Mouse (Mus musculus) small intestine, adult 2 months (tissue): Measurements from ENCODE around the gene Mpp1. TPM values are rescaled to one million over a fixed set of nuclear protein-coding genes. Genes with fewer than 3 reads are reported as not detected.

Experiments used
- H3K27ac ChIP-seq: fragments of 200-500 bp; 2 replicates; pipeline ENCODE4 v1.5.1; 2012; ENCODE audit warnings: low read depth, low read length, control low read depth, inconsistent platforms; ENCODE audit not compliant: insufficient read depth
- H3K27me3 ChIP-seq: fragments of 200-500 bp; 2 replicates; pipeline ENCODE4 v1.6.1; 2012; ENCODE audit warnings: mild to moderate bottlenecking, moderate library complexity, low read length, inconsistent platforms; ENCODE audit not compliant: control insufficient read depth, insufficient read depth
- H3K36me3 ChIP-seq: fragments of 200-500 bp; 2 replicates; pipeline ENCODE4 v1.6.1; 2012; ENCODE audit warnings: mild to moderate bottlenecking, low read length, control low read depth, inconsistent platforms; ENCODE audit not compliant: control insufficient read depth, insufficient read depth
- H3K4me1 ChIP-seq: fragments of 200-500 bp; 2 replicates; pipeline ENCODE4 v1.6.1; 2012; ENCODE audit warnings: low read length, inconsistent platforms, mixed read lengths; ENCODE audit not compliant: control insufficient read depth, insufficient read depth, insufficient read length
- H3K4me3 ChIP-seq: fragments of 200-500 bp; 2 replicates; pipeline ENCODE4 v1.5.1; 2012; ENCODE audit warnings: low read depth, mild to moderate bottlenecking, control low read depth, inconsistent platforms, low read length, moderate library complexity
- CTCF ChIP-seq: fragments of 200-500 bp; IDR thresholded peaks from 2 replicates; pipeline ENCODE4 v1.5.1; 2012; ENCODE audit warnings: low read depth, mild to moderate bottlenecking, control low read depth, inconsistent platforms, low read length, moderate library complexity, mixed read lengths; ENCODE audit not compliant: insufficient replicate concordance, insufficient read length; ENCODE audit errors: extremely low read depth
- POLR2A ChIP-seq: fragments of 200-500 bp; IDR thresholded peaks from 2 replicates; pipeline ENCODE4 v1.6.1; 2012; ENCODE audit warnings: low read depth, mild to moderate bottlenecking, control low read depth, inconsistent platforms, low read length, moderate library complexity
- WGBS: fragments of 180-500 bp; shearing (Covaris S2); methylation state at CpG from one replicate; pipeline ENCODE4 v1.1.7; 2018; 5-methylcytosine and 5-hydroxymethylcytosine counted together
- polyA plus RNA-seq: library from polyadenylated mRNA; depleted of rRNA; stranded (reverse); fragments of >200 nt; gene quantifications from 2 replicates; pipeline ENCODE4 v1.2.3, GENCODE M21; 2012; rRNA removed

The Mpp1 gene
- polyA plus RNA-seq, 1 experiment = 263 TPM

DNA sequence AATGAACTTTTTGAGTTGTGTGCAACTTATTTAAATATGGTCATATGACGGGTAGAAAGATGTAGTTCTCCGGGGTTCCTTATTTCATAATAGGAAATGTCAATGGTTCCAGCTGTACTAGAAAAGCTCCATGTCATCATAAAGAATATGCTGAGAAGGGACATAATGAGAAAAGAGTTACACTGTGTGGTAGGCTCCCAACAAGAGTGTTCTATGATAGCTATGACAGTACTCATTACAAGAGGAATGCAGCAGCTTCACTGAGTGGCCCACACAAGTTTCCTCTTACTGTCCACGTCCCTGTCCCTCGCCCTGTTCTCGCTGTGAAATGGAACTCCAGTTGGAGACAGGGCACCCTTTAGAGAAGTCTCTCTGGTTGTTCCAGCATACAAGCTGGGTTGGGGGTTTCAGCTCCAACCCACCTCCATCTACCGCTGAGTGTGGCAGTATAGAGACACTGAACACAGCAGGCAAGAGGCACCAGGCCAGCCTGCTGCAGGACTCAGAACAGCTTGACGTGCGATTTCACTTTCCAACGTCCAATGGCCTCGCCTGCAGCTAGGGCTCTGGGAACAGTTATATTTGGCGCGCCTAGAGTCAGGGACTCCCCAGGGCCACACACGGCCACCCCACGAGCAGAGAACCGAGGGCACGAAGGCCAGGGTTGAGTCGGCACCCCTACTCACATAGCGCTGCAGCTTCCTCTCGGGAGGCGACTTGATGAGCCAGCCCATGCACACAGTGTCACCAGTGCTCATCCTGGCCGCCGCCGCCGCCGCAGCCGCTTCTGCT is 46.6 kb downstream of the Mpp1 start:
- 17% methylated on average over 26 of the region's 26 CpGs for WGBS
- H3K27me3 ChIP-seq = no peaks in the 10 kb centered on the region
- H3K4me1 ChIP-seq = no peaks in the 10 kb centered on the region
- no peaks in the 10 kb centered on the region for H3K36me3 ChIP-seq
- TF ChIP-seq POLR2A (no peak), CTCF (no peak)
- peak overlapping the region; percentile 69 for H3K4me3 ChIP-seq
- H3K27ac ChIP-seq = peak overlapping the region; percentile 29

DNA sequence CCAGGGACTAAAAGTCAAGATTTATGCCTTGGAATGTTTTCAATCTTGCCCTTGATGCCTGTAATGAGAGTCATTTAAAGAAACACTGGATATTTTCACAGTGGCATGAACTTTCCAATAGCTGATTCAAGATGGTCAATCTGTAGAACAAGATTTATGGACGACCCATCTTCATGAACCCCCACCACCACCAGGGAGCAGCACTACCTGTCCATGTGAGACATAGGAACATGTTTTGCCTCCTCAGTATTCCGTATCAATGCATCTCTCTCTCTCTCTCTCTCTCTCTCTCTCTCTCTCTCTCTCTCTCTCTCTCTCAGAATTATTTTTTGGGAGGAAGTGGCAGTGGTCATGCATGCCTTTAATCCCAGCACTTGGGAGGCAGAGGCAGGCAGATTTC is 48.5 kb downstream of the Mpp1 start:
- no peaks in the 10 kb centered on the region for H3K27me3 ChIP-seq
- no peaks in the 10 kb centered on the region for H3K36me3 ChIP-seq
- 40% methylated on average over 2 of the region's 2 CpGs for WGBS
- no peak overlapping the region for H3K27ac ChIP-seq
- no peak overlapping the region for H3K4me3 ChIP-seq
- no peaks in the 10 kb centered on the region for H3K4me1 ChIP-seq
- TF ChIP-seq CTCF = no peak
- TF ChIP-seq POLR2A = no peak

Other genes starting within 250 kb of the Mpp1 start
- 0.17 and 0.39 TPM in 2 replicates for gene Gab3, start 45.6 kb downstream of the Mpp1 start, polyA plus RNA-seq
- gene Dkc1, start 35.2 kb downstream of the Mpp1 start, polyA plus RNA-seq = 1.4 and 4.0 TPM in 2 replicates
- gene Smim9, start 32.8 kb upstream of the Mpp1 start, polyA plus RNA-seq = not detected in 2 replicates